Mouse (Mus musculus) liver, postnatal 0 days (tissue): ENCODE results near the gene Shc2.

ENCODE experiments used
- CTCF ChIP-seq: sonication (generic); IDR thresholded peaks from 2 replicates; pipeline ENCODE4 v1.5.1; 2016; ENCODE audit warnings: antibody characterized with exemption, low read depth
- EP300 ChIP-seq: IDR thresholded peaks from 2 replicates; pipeline ENCODE4 v1.6.1; 2016; ENCODE audit warnings: antibody characterized with exemption, low read depth, mild to moderate bottlenecking

DNA sequence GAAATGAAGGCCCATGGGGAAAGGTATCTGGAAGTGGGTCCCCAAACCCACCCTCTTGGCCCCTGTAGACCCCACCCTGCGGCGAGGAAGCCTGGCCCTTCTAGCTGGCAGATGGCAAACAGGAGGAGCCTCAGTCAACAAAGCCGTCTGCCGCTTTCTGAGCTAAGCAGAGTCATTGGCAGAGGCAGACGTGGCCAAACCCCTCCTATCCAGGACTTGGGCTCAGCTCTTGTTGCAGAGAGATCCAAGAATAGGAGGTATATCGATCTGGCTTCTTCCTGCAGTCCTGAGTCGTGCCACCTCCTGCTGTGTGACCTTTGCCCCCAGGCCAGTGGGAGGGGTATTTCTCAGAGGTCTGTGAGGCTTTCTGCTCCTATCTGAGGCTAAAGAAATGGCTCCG is 21.9 kb downstream of the Shc2 start:
- TF ChIP-seq CTCF: no peak
- no peak for TF ChIP-seq EP300
